Mouse (Mus musculus): Measurements from ENCODE around the gene Rpap3. TPM values are rescaled to one million over a fixed set of nuclear protein-coding genes. Genes with fewer than 3 reads are reported as not detected.

The Rpap3 gene
- 10 to 100 TPM; 26.1 to 31.8 TPM for polyA plus RNA-seq (2017; shearing (Covaris generic))

DNA sequence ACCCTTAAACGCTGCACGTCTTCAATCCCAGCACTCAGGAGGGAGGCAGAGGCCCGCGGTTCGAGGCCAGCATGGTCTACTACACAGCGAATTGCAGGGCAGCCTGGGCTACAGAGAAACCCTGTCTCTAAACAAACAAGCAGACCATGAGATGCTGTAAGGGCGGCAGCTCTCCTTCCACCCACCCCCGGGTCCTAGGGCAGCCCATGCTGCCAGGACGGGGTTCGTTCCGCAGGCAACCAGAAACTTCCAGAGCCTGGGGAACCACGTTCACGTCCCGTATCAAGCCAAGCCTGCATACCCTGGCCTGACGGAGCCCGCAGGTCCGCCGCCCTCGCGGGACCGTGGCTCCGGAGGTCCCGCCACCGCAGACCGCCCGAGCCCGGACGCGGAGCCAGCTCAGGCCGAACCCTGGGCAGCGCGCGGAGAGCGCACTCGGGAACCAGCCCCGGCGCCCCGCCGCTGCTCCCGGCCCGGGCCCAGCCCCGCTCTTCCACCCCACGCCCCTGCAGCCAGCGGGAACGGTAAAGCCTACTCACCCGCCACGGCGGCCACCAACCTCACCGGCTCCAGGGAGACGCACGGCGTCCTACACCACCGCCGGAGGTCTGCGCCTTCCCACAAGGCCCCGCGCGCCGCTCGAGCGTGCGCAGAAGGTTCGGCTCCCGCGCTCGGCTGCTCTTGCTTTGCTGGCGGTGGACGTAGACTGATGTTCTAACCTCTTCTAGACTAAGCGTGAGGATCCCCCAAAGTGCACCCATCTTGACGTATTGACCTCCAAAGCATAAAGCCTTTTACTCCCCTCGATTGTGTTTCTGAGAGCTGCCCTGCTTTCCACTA is at the start of gene Rpap3:
TSS of gene Rpap3 (minus strand) at position 615 of the 840 bp plus-strand sequence.

DNA sequence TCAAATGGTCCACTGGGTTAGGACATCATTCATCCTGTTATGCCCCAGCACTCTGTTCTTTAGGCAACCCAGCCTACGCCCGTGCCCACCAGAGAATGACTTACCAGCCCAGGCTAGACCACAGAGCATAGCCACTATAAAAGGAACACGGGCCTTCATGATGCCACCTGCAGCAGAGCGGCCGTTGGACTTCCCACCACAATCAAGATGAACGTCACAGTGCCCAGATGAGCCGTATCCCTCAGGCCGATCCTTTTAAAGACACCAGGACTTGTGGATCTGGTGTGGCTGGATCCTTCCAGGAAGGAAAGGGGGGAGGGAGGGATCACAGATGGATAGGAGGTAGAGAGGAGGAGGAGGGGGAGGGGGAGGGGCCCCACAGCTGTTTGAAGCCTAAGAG is 25.5 kb upstream of the Rpap3 start, which contains the start of gene Endou:
TSS of gene Endou (minus strand) at position 229 of the 400 bp plus-strand sequence.

Other genes starting within 250 kb of the Rpap3 start
- gene Endou, start 25.5 kb upstream of the Rpap3 start, polyA plus RNA-seq (2017; shearing (Covaris generic)) = 1 to 10 TPM in 1 of 2 experiments, under 1 TPM in 1; 0.27 to 1.1 TPM
- 1 to 10 TPM in 1 of 2 experiments, under 1 TPM in 1; 0.83 to 1.7 TPM for gene Rapgef3, start 62.1 kb upstream of the Rpap3 start, polyA plus RNA-seq (2017; shearing (Covaris generic))
- 10 to 100 TPM; 42.8 to 51.0 TPM for gene Slc48a1, start 72.7 kb upstream of the Rpap3 start, polyA plus RNA-seq (2017; shearing (Covaris generic))
- 10 to 100 TPM; 73.1 to 87.2 TPM for gene Hdac7, start 138.7 kb upstream of the Rpap3 start, polyA plus RNA-seq (2017; shearing (Covaris generic))
- gene Vdr, start 204.8 kb upstream of the Rpap3 start, polyA plus RNA-seq (2017; shearing (Covaris generic)) = 10 to 100 TPM in 1 of 2 experiments, under 1 TPM in 1; 0.93 to 15.9 TPM

Data from inflammation-experienced regulatory T-cells (primary cell).